Mouse (Mus musculus) common myeloid progenitor, adult 5-6 weeks (primary cell): ENCODE data around the gene St3gal3. TPM values are rescaled to one million over a fixed set of nuclear protein-coding genes. Genes with fewer than 3 reads are reported as not detected.

Experiments
- ATAC-seq: replicated peaks from 2 replicates; pipeline ENCODE4 v1.8.0; 2016; ENCODE audit warnings: low read depth, mild to moderate bottlenecking, moderate TSS enrichment, inconsistent platforms; ENCODE audit not compliant: poor library complexity, severe bottlenecking
- total RNA-seq: library from RNA; stranded (forward); fragments of 200-1000, 187-1606 nt; gene quantifications from 2 replicates; pipeline ENCODE4 v1.2.3, GENCODE M21; 2017

St3gal3 gene
- total RNA-seq, 1 experiment from 2014 or later = 11.0 TPM

- ATAC-seq = peak; percentile 85
Measured at GRCm38 (mm10) chr4:117914591-117915442, 219.9 kb downstream of the St3gal3 start, which contains the start of gene Ipo13. Gene Ipo13 (minus strand): TSS chr4:117914999.

DNA sequence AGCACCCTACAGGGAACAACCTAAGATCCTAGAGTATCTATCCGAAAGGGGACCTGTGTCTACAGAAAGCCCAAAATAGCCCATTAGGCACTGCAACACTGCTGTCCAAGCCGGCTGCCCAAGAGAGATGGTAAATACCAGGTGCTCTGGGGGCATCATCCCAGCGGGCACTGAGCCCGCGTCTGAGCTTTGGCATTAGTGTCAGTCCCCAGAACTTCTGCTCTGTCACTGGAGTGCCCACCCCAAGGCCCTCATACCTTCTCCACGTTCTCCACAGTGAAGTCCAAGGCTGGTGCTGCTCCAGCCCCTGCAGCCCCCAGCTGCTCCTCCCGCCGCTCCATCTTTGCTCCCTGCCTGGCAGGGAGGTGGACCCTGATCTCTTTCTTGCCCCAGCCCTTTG lies 220.7 kb downstream of the St3gal3 start:
- ATAC-seq = no peak

- ATAC-seq = no peak
Measured at GRCm38 (mm10) chr4:117913421-117913820, 221.3 kb downstream of the St3gal3 start.

- no peak for ATAC-seq
Measured at GRCm38 (mm10) chr4:117912685-117913273, 221.9 kb downstream of the St3gal3 start.

GRCm38 (mm10) chr4:117912131-117912561 lies 222.6 kb downstream of the St3gal3 start:
- ATAC-seq = no peak

DNA sequence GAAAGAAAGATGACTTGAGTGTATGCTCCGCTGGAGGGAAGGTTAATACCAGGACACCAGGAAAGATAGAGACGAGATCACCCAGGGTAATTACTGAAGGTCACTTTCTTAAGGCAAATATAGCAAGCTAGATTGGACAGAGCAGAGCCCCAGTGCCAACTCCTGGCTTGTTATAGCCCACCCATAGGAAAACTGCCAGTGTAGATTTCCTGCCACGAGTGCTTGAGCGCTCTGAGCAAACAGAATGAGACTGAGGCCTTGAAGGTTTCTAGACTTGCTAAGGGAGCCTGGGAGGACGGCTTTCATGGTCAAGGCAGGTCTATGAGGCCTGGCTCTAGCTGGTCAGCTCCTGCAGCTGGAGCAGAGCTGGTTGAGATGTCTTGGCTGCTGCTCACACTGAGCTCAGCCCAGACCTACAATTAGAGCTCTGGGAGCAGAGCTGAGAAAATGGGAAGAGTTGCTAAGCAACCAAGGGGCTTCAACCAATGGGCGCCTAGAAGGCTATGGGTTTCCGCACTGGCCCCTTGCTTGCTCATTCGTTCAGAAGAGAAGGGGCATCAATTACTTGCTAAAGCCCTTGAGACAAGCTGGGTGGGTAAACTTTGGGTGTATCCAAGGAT lies 225.8 kb downstream of the St3gal3 start:
- ATAC-seq = no peak

- ATAC-seq = no peak
Measured at GRCm38 (mm10) chr4:117906196-117906595, 228.5 kb downstream of the St3gal3 start.

- ATAC-seq = no peak
Measured at GRCm38 (mm10) chr4:117904761-117905160, 230.0 kb downstream of the St3gal3 start.

- ATAC-seq = no peak
Measured at GRCm38 (mm10) chr4:117904094-117904493, 230.6 kb downstream of the St3gal3 start.

DNA sequence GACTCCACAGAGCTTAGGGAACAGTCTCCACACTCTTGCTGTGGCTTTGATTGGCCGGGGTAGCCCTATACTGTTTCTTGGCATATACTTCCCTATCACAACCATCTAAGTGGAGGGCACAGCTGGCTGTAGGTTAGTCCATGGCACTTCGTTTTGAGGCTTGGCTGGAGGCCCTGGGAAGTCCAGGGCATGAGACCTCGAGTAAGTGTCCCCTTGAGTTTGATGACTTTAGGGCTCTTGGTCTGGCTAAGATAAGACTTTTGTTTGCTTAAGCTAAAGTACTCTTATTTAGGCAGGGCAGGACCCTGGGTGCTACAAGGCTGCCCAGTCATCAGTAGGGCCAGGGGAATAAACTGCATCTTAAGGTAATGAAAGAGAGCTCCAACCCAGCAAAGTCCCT lies 236.6 kb downstream of the St3gal3 start:
- ATAC-seq = no peak

GRCm38 (mm10) chr4:117896031-117896430 lies 238.7 kb downstream of the St3gal3 start:
- ATAC-seq = no peak

DNA sequence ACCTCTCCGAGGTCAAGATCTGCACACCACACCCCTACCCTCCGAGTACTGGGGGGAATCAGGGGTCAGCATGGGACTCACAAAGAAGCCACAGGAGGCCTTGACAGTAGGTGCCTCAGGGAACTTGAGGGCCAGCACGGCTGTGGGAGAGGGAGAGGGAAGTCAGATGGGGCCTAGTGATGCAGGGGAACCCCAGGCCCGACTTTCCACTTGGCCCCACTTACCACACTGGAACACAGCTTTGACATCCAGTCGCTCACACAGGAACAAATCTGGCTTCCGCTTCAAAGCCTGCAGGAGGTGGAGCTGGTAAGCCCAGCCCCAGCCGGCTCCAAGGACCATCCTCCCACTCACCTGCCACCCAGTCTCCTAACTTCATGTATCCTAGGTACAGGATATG lies 239.4 kb downstream of the St3gal3 start:
- no peak for ATAC-seq

DNA sequence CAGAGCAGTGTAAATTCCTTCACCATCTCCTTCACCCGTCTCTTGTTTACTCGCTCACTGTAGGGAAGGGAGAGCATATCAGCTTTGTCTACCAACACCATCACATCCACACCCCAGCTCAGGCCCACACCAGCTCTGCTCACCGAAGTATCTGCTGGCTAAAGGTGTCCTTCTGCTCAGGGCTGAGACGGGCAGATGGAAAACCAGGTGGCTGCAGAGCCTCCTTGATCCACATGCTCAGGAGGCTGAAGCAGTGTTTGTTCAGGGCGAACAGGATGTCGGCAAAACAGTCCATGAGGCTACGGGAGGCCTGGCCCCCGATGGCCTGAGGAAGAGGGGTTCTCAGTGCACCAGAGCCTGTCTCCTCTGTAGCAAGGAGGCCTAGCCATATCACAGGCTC lies 240.1 kb downstream of the St3gal3 start:
- ATAC-seq = no peak

- peak; percentile 49 for ATAC-seq
Measured at GRCm38 (mm10) chr4:117893376-117893775, 241.3 kb downstream of the St3gal3 start.

GRCm38 (mm10) chr4:117891738-117892161 lies 243.0 kb downstream of the St3gal3 start, which contains the start of gene Dph2:
Gene Dph2 (minus strand): TSS chr4:117892032.
- peak; percentile 93 for ATAC-seq

DNA sequence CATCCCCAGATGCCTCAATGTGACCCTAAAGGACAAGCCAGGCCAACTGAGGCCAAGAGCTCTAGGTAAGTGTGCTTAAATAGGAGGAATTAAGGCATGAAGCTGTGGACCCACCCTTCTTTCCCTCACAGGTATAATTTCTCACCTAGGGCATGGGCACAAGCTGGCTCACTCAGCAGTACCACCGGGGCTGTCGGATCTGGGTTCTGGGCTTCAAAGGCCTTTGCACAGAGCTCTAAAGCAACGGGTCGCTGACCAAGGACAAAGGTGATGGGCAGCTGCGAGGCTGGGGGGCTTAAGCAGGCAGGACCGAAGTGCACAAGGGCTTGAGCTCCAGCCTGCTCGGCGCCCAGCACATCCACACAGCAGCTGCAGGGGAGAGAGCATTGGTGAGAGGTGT lies 244.0 kb downstream of the St3gal3 start:
- no peak for ATAC-seq

DNA sequence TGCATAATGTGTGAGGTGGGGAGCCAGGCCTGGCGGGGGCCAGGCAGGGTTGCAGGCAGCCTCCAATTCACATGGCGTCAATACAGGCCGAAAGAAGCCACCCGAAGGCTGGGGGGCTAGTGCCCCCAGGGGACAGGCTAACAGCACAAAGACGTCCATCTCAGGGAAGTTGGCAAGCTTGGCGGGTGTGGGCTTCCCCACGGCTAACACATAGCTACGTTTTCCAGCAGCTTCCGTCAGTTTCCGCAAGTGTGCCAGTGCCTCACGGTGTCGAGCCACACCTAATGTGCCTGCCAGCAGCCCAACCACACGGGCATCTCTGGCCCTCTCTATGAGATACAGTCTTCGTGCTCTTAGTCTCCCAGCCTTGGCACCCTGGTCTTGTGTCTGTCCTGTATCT lies 244.7 kb downstream of the St3gal3 start:
- no peak for ATAC-seq

- no peak for ATAC-seq
Measured at GRCm38 (mm10) chr4:117889471-117889870, 245.2 kb downstream of the St3gal3 start.

- no peak for ATAC-seq
Measured at GRCm38 (mm10) chr4:117887920-117888319, 246.8 kb downstream of the St3gal3 start.

DNA sequence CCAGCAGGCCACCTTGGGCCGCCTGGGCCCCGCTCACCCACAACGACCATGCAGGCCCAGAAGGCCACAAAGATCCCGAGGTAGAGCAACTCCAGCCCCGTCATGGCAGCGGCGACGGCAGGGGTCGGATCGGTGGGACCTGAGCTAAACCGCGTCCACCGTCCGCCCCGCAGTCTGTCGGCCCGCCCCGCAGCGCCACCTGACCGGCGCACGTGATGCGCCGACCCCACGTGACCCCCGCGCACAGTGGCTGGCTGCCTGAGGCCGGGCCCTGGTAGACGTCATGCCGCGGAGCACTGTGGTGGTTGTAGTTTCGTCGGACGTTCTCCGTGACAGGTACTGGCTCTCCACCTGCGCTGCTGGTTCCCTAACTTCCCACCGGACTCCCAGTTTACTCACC lies 247.6 kb downstream of the St3gal3 start, which contains the start of gene Atp6v0b:
Atp6v0b (minus strand) TSS at position 201 of the 400 bp plus-strand sequence.
- peak; percentile 71 for ATAC-seq

GRCm38 (mm10) chr4:117886644-117887043 lies 248.1 kb downstream of the St3gal3 start:
- ATAC-seq = peak; percentile 27; the same call in 1 of the 2 replicates
